Mouse (Mus musculus): ENCODE measurements around the gene Tyrobp. TPM values are rescaled to one million over a fixed set of nuclear protein-coding genes. Genes with fewer than 3 reads are reported as not detected.

Tyrobp gene
- polyA plus RNA-seq, 1 experiment from 2014 or later, result 80.0 TPM

DNA sequence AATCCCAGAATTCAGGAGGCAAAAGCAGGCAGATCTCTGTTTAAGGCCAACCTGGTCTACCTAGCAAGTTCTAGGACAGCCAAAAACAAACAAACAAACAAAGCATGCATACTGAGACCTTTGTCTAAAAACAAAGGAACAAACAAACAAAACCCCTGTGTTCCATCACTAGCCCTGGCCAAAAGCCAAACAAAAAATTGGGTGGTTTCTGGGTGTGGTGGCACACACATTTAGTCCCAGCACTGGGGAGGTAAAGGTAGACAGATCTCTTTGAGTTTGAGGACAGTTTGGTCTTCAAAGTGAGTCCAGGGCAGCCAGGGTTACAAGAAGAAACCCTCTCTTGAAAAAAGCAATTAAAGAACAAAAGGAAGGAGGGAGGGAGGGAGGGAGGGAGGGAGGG lies 15.8 kb downstream of the Tyrobp start:
- no peak overlapping the region for H3K9ac ChIP-seq
- ATAC-seq (ENCODE audit: low read depth) (no peak), DNase-seq (no peak)
- H3K4me3 ChIP-seq (replicated peaks), result no peak overlapping the region
- H3K4me1 ChIP-seq (replicated peaks), result no peaks in the 10 kb centered on the region
- no peak overlapping the region for H3K27ac ChIP-seq
- no peaks in the 10 kb centered on the region for H3K27me3 ChIP-seq
- peaks cover 26% of the 10 kb centered on the region for H3K36me3 ChIP-seq
- no peaks in the 10 kb centered on the region for H3K9me3 ChIP-seq (replicated peaks)
- H3K4me2 ChIP-seq, result no peak overlapping the region

DNA sequence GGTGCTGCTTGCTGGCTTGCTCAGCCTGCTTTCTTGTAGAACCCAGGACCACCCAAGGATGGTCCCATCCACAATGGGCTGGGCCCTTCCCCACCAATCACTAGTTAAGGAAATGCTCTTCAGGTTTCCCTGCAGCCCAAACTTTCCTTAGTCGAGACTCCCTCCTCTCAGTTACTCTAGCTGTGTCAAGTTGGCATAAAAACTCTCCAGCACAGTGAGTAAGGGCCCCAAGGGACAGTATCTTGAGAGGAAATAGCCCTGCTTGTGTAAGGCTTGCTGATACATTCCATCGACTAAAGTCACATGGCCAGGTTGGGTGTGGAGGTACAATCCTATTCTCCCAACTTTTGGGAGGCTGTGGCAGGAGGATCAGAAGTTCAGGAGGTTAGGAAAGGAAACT lies 16.6 kb downstream of the Tyrobp start:
- Histone ChIP-seq H3K36me3 (peaks cover 20% of the 10 kb centered on the region), H3K9ac (no peak overlapping the region), H3K4me1 (replicated peaks) (no peaks in the 10 kb centered on the region), H3K27ac (no peak overlapping the region), H3K4me2 (no peak overlapping the region), H3K4me3 (replicated peaks) (no peak overlapping the region), H3K9me3 (replicated peaks) (no peaks in the 10 kb centered on the region), H3K27me3 (peaks cover 5% of the 10 kb centered on the region)
- no peak for ATAC-seq (ENCODE audit: low read depth)
- no peak for DNase-seq
- WGBS (ENCODE audit: insufficient replicate concordance), result 26% methylated on average over 2 of the region's 2 CpGs

DNA sequence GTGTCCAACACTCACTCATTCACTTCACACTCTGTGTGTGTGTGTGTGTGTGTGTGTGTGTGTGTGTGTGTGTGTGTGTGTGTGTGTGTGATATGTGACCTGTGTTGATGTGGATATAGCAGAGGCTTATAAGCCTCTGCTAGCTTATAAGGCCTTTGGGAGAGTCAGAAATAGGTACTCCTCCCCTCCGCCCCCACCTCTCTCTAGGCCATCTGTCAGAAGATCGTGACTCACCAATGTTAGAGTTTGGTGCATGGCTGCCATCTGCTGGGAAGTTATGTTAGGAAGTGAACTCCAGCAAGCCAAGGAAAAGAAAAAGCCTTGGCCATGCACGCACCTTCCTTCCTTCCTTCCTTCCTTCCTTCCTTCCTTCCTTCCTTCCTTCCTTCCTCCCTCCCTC lies 18.2 kb downstream of the Tyrobp start:
- 21% methylated on average over 3 of the region's 3 CpGs for WGBS (ENCODE audit: insufficient replicate concordance)
- ATAC-seq (ENCODE audit: low read depth) (no peak), DNase-seq (no peak)

DNA sequence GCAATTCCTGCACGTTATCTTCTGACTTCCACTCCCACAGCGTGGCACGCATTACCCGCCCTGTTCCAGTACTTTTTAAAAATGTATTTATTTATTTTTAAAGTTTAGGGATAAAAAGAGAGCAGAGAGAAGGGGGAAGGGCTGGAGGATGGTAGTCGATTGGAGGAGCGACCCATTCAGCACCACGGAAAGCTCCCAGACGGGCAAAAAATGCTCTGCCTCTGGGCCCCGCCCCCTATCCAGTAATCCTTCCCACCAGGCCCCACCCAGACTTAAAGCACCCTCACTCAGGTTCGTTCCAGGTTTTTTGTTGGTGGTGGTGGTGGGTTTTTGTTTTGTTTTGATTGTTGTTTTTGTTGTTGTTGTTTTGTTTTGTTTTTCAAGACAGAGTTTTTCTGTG lies 20.7 kb downstream of the Tyrobp start:
- no peaks in the 10 kb centered on the region for H3K36me3 ChIP-seq
- no peak overlapping the region for H3K9ac ChIP-seq
- no peak overlapping the region for H3K27ac ChIP-seq
- H3K4me1 ChIP-seq (replicated peaks), result no peaks in the 10 kb centered on the region
- no peak overlapping the region for H3K4me3 ChIP-seq (replicated peaks)
- WGBS (ENCODE audit: insufficient replicate concordance), result 2% methylated on average over 10 of the region's 10 CpGs
- no peak for ATAC-seq (ENCODE audit: low read depth)
- H3K27me3 ChIP-seq, result peaks cover 36% of the 10 kb centered on the region
- DNase-seq, result no peak
- no peak overlapping the region for H3K4me2 ChIP-seq
- H3K9me3 ChIP-seq (replicated peaks), result no peaks in the 10 kb centered on the region

More for the DNA sequence above, 18.2 kb downstream of the Tyrobp start:
- H3K9ac ChIP-seq, result no peak overlapping the region
- peaks cover 7% of the 10 kb centered on the region for H3K36me3 ChIP-seq
- peaks cover 21% of the 10 kb centered on the region for H3K27me3 ChIP-seq
- H3K4me1 ChIP-seq (replicated peaks), result no peaks in the 10 kb centered on the region
- H3K9me3 ChIP-seq (replicated peaks), result no peaks in the 10 kb centered on the region
- H3K4me2 ChIP-seq, result no peak overlapping the region
- no peak overlapping the region for H3K4me3 ChIP-seq (replicated peaks)
- no peak overlapping the region for H3K27ac ChIP-seq

DNA sequence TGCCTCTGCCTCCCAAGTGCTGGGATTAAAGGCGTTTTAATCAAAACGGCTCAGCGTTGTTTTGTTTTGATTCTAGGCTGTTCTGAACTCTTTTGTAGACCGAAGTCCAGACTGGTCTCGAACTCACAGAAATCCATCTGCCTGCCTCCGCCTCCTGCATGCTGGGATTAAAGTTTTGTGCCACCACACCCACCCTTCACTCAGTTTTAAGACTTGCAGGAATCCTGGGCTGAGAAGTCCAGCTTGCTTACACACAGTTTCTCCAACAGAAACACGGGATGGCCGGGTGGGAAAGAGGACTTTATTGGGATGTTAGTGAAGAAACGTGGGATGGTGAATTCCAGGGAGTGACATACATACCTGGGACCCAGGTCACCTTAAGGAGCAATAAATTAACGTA lies 21.1 kb downstream of the Tyrobp start:
- Histone ChIP-seq H3K9ac (no peak overlapping the region), H3K4me2 (no peak overlapping the region), H3K27ac (no peak overlapping the region), H3K36me3 (no peaks in the 10 kb centered on the region), H3K27me3 (peaks cover 37% of the 10 kb centered on the region), H3K9me3 (replicated peaks) (no peaks in the 10 kb centered on the region), H3K4me3 (replicated peaks) (no peak overlapping the region), H3K4me1 (replicated peaks) (no peaks in the 10 kb centered on the region)
- no peak for DNase-seq
- ATAC-seq (ENCODE audit: low read depth), result no peak
- WGBS (ENCODE audit: insufficient replicate concordance), result 47% methylated on average over 10 of the region's 10 CpGs

DNA sequence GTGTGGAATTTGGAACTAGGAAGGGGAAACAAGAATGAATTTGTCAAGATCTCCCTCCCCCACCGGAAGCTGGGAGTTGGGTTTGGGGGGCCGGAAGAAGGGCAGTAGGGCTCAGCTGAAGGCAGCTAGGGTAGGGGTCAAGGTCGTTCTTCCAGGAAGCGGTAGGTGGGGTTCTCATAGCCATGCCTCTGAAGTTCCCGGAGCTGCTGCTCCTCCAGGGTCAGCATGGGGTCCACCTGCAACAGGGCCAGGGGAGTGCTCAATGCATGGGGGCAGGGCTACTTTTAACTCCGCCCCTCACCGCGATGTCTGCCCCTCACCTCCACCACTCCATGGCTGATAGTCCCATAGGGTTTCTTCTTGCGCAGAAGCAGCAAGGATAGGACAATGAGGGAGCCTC lies 21.6 kb downstream of the Tyrobp start:
- Histone ChIP-seq H3K36me3 (no peaks in the 10 kb centered on the region), H3K4me2 (no peak overlapping the region), H3K9me3 (replicated peaks) (no peaks in the 10 kb centered on the region), H3K27ac (no peak overlapping the region), H3K27me3 (peaks cover 41% of the 10 kb centered on the region), H3K4me3 (replicated peaks) (no peak overlapping the region), H3K9ac (no peak overlapping the region), H3K4me1 (replicated peaks) (no peaks in the 10 kb centered on the region)
- ATAC-seq (ENCODE audit: low read depth) (no peak), DNase-seq (no peak)
- WGBS (ENCODE audit: insufficient replicate concordance), result 24% methylated on average over 9 of the region's 9 CpGs

DNA sequence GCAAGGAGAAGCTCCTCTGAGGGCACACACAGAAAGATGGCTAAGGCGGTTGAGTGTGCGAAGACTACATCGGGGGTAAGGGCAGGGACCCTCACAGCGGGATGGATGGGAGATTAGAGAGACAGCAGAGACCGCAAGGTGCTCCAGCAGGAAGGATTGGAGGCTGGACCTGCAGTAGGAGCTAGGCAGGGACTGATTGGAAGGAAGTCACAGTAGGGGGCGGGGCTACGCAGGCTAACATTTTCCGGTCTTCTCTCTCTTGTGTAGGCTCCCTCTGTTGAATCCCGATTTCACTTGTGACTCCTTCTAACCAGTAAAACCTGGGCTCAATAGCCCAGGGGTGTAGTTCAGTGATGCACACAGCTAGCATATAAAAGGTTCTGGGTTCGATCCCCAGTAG lies 23.3 kb downstream of the Tyrobp start:
- no peak for ATAC-seq (ENCODE audit: low read depth)
- H3K4me2 ChIP-seq, result no peak overlapping the region
- H3K4me1 ChIP-seq (replicated peaks), result no peaks in the 10 kb centered on the region
- H3K9ac ChIP-seq, result no peak overlapping the region
- H3K27me3 ChIP-seq, result peaks cover 41% of the 10 kb centered on the region
- H3K9me3 ChIP-seq (replicated peaks), result no peaks in the 10 kb centered on the region
- no peak overlapping the region for H3K27ac ChIP-seq
- DNase-seq, result no peak
- 13% methylated on average over 10 of the region's 10 CpGs for WGBS (ENCODE audit: insufficient replicate concordance)
- H3K36me3 ChIP-seq, result no peaks in the 10 kb centered on the region
- no peak overlapping the region for H3K4me3 ChIP-seq (replicated peaks)

DNA sequence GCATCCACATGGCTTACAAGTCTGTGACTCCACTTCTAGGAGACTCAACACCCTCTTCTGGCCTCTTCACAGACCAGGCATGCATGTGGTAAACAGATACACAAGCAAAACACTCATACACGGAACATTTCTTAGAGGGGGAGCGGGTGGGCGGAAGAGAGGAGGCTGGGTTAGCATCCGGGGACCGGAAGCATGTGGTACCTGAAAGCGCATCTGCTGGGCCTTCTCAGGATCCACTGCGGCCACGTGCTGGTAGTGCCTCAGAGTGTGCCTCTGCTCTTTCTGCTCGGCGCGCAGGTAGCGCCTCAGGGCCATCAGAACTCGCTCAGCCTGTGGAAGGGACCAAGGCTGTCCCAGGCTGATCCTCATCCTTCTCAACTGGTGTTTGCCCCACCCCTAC lies 26.2 kb downstream of the Tyrobp start:
- DNase-seq, result no peak
- Histone ChIP-seq H3K27ac (no peak overlapping the region), H3K9me3 (replicated peaks) (no peaks in the 10 kb centered on the region), H3K4me2 (no peak overlapping the region), H3K4me3 (replicated peaks) (no peak overlapping the region), H3K9ac (no peak overlapping the region), H3K4me1 (replicated peaks) (peaks cover 8% of the 10 kb centered on the region), H3K36me3 (no peaks in the 10 kb centered on the region), H3K27me3 (peaks cover 69% of the 10 kb centered on the region)
- no peak for ATAC-seq (ENCODE audit: low read depth)
- WGBS (ENCODE audit: insufficient replicate concordance), result 61% methylated on average over 13 of the region's 13 CpGs

DNA sequence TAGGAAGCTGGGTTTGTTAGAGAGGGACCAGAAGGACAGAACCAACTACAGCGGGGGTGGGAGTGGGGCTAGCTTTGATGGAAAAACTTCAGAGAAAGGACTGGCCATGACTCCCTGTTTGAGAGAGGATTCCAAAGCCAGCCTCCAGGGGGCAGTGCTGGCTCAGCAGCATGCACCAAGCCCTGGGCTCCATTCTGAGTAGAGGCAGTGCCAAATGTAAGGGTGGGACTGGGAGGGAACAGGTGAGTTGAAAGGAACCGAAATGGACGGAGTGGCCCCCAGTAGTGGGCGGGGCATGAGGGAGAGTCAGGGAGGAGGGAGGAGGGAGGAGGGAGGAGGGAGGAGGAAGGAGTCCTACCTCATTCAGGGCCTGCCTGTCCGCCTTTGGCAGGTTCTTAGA lies 27.1 kb downstream of the Tyrobp start:
- Histone ChIP-seq H3K27me3 (peaks cover 69% of the 10 kb centered on the region), H3K27ac (no peak overlapping the region), H3K4me3 (replicated peaks) (no peak overlapping the region), H3K9ac (no peak overlapping the region), H3K9me3 (replicated peaks) (no peaks in the 10 kb centered on the region), H3K36me3 (no peaks in the 10 kb centered on the region), H3K4me1 (replicated peaks) (peaks cover 16% of the 10 kb centered on the region), H3K4me2 (no peak overlapping the region)
- DNase-seq (no peak), ATAC-seq (ENCODE audit: low read depth) (no peak)
- WGBS (ENCODE audit: insufficient replicate concordance), result 42% methylated on average over 2 of the region's 5 CpGs

DNA sequence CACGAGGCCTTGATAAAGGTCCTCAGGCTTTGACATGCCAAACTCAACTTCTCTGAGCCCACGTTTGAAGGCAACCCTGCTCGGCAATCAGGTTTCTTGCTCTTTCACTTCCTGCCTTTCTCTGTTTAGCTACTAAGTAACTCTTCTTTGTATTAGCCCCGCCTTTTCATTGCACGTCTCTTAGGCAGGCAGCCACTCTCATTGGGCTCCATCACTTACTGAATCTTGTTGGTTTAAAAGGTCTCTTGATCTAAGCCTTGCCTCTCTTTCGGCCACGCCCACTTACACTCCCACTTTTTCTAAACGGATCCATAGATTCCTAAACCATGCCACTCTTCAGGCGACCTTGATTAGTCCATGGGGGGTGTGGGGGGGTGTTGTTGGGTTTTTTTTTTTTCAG lies 30.1 kb downstream of the Tyrobp start:
- Histone ChIP-seq H3K4me3 (replicated peaks) (no peak overlapping the region), H3K27ac (no peak overlapping the region), H3K36me3 (no peaks in the 10 kb centered on the region), H3K9ac (no peak overlapping the region), H3K9me3 (replicated peaks) (peaks cover 4% of the 10 kb centered on the region; the same call in 1 of the 2 replicates), H3K27me3 (peaks cover 55% of the 10 kb centered on the region), H3K4me2 (peak overlapping the region; percentile 73; the same call in 1 of the 2 replicates), H3K4me1 (replicated peaks) (peaks cover 16% of the 10 kb centered on the region)
- DNase-seq, result no peak
- WGBS (ENCODE audit: insufficient replicate concordance), result 13% methylated on average over 9 of the region's 9 CpGs
- no peak for ATAC-seq (ENCODE audit: low read depth)

DNA sequence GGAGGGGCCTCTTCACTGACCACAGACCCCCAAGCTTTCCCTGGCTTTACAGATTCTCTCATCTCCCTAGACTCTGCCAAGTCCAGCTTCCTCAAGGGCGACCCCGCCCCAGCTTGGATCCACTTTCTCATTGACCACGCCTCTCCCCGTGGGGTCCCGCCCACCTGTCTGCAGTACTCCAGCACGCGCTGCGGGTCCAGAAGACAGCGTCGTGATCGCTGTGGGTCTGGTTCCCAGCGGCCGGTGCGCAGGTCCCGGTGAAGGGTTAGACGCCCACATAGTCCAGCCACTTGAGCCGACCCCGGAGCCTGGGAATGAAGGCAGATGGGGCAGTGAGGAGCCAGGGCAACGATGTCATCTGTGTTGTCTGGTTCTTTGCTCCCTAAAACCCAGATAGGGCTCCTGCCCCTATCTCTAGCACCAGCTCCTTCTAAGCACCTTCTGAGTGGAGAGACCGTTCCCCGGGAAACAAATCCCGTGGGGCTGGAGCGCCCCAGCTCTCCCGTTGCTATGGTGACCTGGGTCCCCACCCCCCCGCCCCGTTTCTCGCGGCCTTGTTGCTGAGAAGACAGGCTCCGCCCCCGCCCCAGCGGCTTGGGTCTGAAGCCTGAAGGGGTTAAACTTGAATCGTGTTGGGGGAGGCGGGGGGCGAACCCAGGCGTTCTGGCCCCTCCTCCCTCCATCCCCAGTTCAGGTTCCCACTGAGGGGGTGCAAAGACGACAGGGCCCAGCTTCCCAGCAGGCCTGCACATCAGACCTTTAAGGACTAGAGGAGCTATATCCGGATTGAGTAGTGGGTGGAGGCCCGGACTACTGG lies 30.8 kb downstream of the Tyrobp start:
- Histone ChIP-seq H3K4me2 (peak overlapping the region; percentile 73), H3K27me3 (peaks cover 51% of the 10 kb centered on the region), H3K36me3 (no peaks in the 10 kb centered on the region), H3K27ac (no peak overlapping the region), H3K9me3 (replicated peaks) (peaks cover 4% of the 10 kb centered on the region; the same call in 1 of the 2 replicates), H3K9ac (0 out of 2 replicates have a peak overlapping the region, but pooled peaks have one; percentile 50), H3K4me3 (replicated peaks) (peak overlapping the region; percentile 61), H3K4me1 (replicated peaks) (peaks cover 16% of the 10 kb centered on the region)
- ATAC-seq (ENCODE audit: low read depth) (no peak), DNase-seq (no peak)
- WGBS (ENCODE audit: insufficient replicate concordance), result 2% methylated on average over 38 of the region's 38 CpGs
